Mouse (Mus musculus): ENCODE measurements at regions not wholly inside any gene's neighbourhood (a gene's known extent, or its start where the extent isn't known, plus 50 kb on each side); places are given as distances from the start of the nearest gene placed in this dataset.

DNA sequence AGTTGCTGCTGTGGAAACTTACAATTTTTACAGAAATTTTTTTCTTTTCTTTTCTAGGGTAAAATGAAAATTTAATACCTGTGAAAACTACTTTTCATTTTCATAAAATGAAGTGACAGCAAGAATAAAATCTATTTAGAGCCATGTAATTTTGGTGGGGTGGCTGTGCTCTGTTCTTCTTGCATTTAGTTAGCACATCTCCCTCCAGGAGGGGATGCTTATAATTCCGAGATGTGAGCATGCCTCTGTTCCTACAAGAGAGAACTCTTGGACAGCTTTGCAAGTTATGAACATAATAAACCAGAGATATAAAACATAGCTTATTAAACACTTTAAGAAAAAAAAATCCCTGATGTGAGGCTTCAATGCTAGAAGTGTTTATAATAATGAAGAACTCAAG is 313.9 kb upstream of the Dph6 start:
- no peak for DNase-seq (ENCODE audit: low read depth, low spot score)

DNA sequence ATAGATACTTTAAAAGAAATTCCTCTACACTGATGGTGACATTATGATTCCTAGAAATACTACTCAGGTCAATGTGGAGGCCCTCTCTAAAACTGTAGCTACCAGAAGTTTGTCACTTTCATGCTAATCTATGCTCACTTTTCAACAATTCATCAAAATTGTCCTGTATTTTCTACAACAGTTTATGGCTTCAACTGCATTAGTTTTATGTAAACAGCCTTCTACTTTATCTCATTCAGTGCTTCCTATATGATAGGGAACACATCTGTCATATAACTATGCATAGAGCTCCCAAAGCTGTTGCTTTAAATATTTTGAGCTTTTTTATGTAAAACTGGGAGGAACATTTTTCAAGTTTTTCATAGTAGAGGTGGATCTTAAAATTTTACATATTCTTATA is 338.7 kb upstream of the Dph6 start:
- no peak for DNase-seq (ENCODE audit: low read depth, low spot score)

- DNase-seq (ENCODE audit: low read depth, low spot score), result no peak
These were observed 339.1 kb upstream of the Dph6 start for GRCm38 (mm10) chr2:114993882-114994281.

DNA sequence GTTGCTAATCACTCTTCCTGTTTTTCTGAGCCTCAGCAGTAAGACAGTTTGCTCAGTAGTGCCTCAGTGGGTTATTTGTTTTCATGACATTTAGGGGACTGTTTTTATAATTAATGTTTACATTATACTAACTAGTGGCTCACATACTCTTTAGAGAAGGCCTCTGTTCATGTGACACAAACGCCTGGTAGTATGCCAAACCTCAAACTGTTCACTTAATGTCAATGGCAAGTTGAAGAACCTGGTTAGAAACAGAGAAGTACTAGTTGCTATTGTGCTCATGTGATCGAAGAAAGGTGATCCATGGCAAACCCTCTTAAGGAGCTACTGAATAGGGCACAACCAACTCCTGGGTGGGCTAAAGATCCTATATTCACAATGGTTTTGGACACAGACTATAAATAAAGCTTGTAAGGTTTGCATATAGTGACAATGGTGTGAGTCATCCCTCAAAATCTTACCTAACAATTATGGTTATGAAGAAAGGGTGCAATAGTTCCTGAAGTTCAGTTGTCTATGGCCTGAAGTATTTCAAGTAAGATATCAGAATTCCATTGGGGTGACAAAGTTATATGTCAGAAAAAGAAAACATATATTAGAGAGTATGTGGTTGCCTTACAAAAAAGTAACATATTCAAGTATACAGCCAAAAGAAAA is 340.1 kb upstream of the Dph6 start:
- no peak for DNase-seq (ENCODE audit: low read depth, low spot score)

- DNase-seq (ENCODE audit: low read depth, low spot score), result no peak
These were observed 359.2 kb upstream of the Dph6 start for GRCm38 (mm10) chr2:115013916-115014315.

- no peak for DNase-seq (ENCODE audit: low read depth, low spot score)
These were observed 372.0 kb upstream of the Dph6 start for GRCm38 (mm10) chr2:115026777-115027176.

DNA sequence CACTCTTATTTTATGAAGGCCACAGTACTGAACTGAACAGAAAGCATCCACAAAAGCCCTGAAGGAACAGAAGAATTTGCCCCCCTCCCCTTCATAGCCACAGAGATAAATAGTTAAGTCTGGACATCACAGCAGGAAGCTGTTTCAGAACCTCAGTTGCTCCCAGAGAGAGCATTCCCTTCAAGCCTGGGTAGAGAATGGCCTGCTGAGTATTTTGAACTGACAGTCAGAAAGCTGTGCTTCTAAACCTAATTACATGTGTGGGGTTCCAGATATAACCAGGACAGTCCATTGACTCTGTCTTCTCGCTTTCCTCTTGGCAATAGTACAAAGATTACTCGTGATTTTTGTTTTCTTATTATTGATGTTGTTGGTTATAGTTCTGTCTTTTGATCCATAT is 376.4 kb upstream of the Dph6 start:
- DNase-seq (ENCODE audit: low read depth, low spot score), result no peak

DNA sequence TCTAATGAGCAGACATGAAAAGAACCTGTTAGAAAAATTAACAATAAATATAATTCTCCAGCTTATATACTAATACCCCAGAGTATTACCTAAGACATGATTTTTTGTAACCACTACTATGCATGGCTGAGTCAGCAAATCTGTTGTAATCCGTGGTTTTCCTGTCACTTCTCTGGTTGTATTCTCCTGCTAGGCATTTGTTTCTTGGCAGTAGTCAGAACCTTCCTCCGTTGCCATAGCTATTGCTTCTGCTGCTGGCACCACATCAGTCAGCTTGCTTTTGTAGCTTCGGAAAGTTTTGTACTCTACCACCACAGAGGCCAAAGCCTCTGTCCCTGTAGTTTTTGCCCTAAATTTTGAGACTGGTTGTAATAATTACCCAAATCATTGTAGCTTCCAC is 381.4 kb upstream of the Dph6 start:
- no peak for DNase-seq (ENCODE audit: low read depth, low spot score)

DNA sequence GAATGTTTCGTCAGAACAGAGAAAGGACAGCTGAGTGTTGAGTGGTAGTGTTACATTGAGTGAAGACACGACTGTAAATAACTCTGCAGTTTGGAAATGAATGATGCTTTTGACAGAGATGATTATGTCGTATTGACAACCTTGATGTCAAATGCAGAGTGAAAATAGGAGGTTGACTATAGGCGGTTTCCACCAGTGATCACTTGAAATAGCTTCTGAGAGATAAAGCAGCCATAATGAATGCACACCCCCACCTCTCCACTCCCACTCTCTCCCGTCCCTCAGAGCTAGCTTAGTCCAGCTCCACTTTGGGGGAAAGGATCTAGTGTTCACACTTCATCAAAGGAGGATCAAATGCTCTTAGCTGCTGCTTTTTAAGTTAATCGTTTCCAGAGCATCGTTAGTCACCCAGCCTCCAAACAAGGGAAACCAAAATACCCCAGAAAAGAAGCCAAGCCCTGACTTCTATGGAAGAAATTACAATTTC is 387.6 kb upstream of the Dph6 start:
- no peak for DNase-seq (ENCODE audit: low read depth, low spot score)

DNA sequence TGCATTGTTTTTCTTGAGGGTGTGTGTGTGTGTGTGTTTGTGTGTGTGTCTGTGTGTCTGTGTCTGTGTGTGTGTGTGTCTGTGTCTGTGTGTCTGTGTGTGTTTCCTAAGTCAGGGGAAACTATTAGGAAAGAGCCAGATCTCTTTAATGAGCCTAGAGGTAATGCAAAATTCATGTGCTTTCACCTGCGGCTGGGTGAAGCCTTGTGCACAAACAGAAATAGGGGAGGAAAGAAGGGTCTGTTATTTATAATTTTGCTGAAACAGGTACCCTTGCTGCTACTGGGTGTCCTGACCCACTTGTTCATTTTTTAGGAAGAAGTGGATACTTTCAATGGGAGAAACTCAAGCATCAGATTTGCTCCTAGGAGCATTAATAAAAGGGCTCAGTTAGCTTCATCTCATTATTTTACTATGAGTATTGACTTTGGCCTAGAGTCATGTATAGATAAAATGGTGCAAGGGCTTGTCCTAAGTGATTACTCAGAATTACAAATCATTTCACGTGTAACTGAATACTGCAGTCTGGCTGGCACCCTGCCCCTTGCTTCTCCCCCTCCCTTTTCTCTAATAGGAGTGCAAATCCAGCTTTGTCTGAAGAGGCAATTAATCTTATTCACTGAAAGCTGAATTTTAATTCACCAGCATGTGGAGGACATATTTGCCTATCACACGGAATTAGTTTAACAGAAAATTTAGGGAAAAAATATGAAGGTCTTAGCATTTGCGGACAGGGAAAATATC is 401.7 kb upstream of the Dph6 start:
- no peak for DNase-seq (ENCODE audit: low read depth, low spot score)

GRCm38 (mm10) chr2:115057200-115057599 is 402.4 kb upstream of the Dph6 start:
- DNase-seq (ENCODE audit: low read depth, low spot score), result no peak

- DNase-seq (ENCODE audit: low read depth, low spot score), result no peak
These were observed 412.9 kb upstream of the Dph6 start for GRCm38 (mm10) chr2:115067489-115068163.

DNA sequence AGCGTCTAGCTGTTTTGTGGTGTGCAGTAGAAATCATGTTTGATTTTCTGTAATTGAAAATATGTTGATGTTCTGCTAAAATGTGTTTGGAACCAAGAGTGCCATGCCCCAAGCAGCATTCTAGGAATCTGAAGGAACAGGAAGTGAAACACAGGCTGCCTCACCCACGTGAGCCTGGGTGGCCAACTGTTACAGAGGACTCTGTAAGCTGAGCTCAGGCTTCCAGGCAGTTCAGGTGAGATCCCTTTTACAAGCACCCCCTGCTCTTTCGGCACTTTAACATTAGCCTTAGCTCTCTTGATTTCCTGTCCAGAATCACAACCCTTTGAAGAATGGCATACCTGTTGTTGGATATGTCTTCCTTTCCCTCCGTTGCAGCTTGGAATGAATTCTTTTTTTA is 414.9 kb upstream of the Dph6 start:
- no peak for DNase-seq (ENCODE audit: low read depth, low spot score)

DNA sequence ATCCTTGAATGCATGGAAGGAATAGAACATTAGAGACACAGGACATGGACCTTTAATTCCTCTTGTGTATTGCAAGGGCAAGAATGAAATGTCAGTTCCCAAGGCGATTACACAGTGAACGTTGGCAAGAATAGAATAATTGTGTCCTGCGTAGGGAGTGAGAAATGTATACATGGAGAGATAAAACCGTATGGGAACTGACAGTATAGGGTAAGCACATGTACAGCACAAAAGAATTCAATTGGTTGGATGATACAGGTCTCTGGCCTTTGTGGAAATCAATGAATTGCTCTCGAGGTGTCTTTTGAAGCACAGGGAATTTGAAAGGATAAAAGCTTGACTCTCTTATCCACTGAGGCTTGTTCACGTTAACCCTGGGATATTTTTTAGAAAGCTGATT is 415.4 kb upstream of the Dph6 start:
- no peak for DNase-seq (ENCODE audit: low read depth, low spot score)

DNA sequence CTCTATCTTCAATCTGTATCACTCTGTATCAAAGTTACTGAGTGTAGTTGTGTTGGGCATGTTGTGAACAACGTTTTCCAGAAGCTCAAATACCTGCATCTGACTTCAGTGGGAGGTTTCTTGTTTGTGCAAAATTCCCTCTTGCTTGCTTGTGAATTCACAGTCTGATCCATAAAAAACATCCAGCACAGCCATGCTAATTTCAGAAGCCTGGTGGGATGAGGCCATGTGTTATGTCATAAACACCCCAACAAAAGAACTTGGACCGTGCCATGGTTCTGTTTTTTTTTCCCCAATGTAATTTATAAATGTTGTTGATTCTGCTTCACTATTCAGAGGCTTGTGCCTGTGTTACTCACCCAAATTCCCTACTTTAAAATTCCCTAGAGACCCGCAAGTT is 415.9 kb upstream of the Dph6 start:
- no peak for DNase-seq (ENCODE audit: low read depth, low spot score)

- no peak for DNase-seq (ENCODE audit: low read depth, low spot score)
These were observed 427.0 kb upstream of the Dph6 start for GRCm38 (mm10) chr2:115081563-115082291.

GRCm38 (mm10) chr2:115082292-115082809 is 427.6 kb upstream of the Dph6 start:
- no peak for DNase-seq (ENCODE audit: low read depth, low spot score)

DNA sequence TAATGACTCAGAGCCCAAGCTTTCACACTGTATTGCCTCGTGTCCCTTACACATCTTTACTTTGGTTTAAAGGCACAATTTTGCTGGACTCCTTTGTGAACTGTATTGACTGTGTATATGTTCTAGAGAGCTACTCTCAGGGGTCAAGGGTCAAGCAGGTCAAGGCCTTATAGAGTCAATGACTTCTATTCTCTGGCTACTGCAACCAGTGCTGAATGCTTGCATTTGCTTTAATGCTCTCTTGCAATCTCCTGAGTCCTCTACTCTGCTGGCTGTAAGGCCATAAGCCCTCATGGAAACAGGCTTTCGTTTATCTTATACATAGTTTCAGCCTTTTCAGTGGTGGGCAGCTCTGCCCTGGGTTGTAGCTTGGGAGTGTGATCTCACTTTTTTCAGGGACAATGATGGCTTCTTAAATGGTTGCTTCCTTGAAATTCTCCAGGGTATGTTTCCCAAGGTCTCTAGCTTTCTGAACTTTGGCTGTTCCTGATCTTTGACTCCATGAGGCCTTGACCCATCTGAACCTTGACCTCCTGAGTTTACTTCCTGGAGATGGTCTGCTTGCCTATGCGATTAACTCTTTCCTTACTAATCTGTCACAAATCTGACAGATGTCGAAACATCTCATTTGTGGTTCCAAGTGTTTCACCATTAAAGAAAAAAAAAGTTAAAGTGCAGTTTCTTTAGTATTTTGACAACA is 433.8 kb upstream of the Dph6 start:
- no peak for DNase-seq (ENCODE audit: low read depth, low spot score)

DNA sequence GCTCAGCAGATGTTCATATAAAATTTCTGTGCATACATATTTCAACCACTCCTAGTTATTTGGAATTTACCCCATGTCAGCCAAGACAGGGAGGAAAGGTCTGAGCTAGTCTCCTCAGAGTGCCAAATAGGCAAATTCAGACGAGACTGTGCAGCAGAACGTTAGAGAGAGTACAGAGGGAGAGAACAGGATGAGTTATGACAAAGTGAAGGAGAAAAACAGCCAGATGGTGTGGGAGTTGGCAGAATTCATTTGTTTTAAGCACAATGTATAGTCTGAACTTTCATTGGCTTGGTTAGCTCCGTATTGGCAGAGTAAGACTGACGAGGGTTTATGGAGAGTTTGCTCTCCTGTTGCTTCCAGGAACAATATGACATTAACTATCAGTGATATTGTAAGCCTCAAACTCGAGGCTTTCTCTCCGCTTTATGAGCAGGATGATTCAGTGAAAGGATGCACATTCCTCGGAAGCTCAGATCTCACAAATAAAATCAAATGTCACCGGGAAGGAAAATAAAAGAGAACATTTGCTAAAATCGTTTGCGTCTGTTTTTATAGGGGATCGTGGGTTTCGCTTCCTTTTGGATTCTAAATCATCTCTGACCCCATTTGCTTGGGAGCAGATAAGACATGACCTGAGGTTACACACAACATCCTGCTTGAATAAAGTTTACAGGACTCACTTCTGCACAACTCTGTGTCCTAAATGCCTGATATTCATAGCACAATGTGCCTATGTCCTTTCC is 435.8 kb upstream of the Dph6 start:
- no peak for DNase-seq (ENCODE audit: low read depth, low spot score)

- DNase-seq (ENCODE audit: low read depth, low spot score), result no peak
These were observed 440.6 kb upstream of the Dph6 start for GRCm38 (mm10) chr2:115095351-115095750.

GRCm38 (mm10) chr2:115101501-115101900 is 446.7 kb upstream of the Dph6 start:
- DNase-seq (ENCODE audit: low read depth, low spot score), result no peak

Data from CD4-positive, CD25-positive, alpha-beta regulatory T cell, adult 2 months (primary cell).